Mouse (Mus musculus) embryonic facial prominence, embryonic 12.5 days (tissue): ENCODE results near the gene Depp1. TPM values are rescaled to one million over a fixed set of nuclear protein-coding genes. Genes with fewer than 3 reads are reported as not detected.

Experiments
- ATAC-seq: fragments of 200-750 bp; cut with Nextera tagmentation; 2 replicates; pipeline ENCODE4 v1.8.0; 2017; ENCODE audit not compliant: insufficient number of reproducible peaks, insufficient read depth, low FRiP score, low TSS enrichment
- H3K27ac ChIP-seq: fragments of 300-500 bp; sonication (generic); 2 replicates; pipeline ENCODE4 v1.5.1; 2016; ENCODE audit warnings: mild to moderate bottlenecking
- H3K27me3 ChIP-seq: fragments of 300-500 bp; sonication (generic); 2 replicates; pipeline ENCODE4 v1.6.1; 2016; ENCODE audit warnings: mild to moderate bottlenecking, moderate library complexity
- H3K36me3 ChIP-seq: fragments of 300-500 bp; sonication (generic); 2 replicates; pipeline ENCODE4 v1.6.1; 2016; ENCODE audit warnings: mild to moderate bottlenecking
- H3K4me1 ChIP-seq: fragments of 300-500 bp; sonication (generic); 2 replicates; pipeline ENCODE4 v1.6.1; 2016
- H3K4me2 ChIP-seq: fragments of 300-500 bp; sonication (generic); replicated peaks from 2 replicates; pipeline ENCODE4 v1.6.1; 2016; ENCODE audit warnings: mild to moderate bottlenecking, moderate library complexity
- H3K4me3 ChIP-seq: fragments of 300-500 bp; sonication (generic); 2 replicates; pipeline ENCODE4 v1.5.1; 2016; ENCODE audit warnings: mild to moderate bottlenecking
- H3K9ac ChIP-seq: fragments of 300-500 bp; sonication (generic); 2 replicates; pipeline ENCODE4 v1.6.1; 2016; ENCODE audit warnings: mild to moderate bottlenecking, moderate library complexity
- H3K9me3 ChIP-seq: fragments of 300-500 bp; sonication (generic); 2 replicates; pipeline ENCODE4 v1.6.1; 2016; ENCODE audit warnings: mild to moderate bottlenecking, moderate library complexity
- WGBS: fragments of 180-500 bp; shearing (Covaris S2); methylation state at CpG from one replicate; pipeline ENCODE4 v1.1.7; 2016; 5-methylcytosine and 5-hydroxymethylcytosine counted together
- polyA plus RNA-seq: library from polyadenylated mRNA; unstranded; fragments of >200 nt; fragmentation: Nextera tagmentation; extraction: Ambion mirVana; gene quantifications from 2 replicates; pipeline ENCODE4 v1.2.1, GENCODE M21; 2016

Depp1 gene
- polyA plus RNA-seq, 1 experiment from 2014 or later, result 12.6 TPM

GRCm38 (mm10) chr6:116633741-116634695 lies 16.4 kb upstream of the Depp1 start:
- H3K9ac ChIP-seq, result no peak overlapping the region
- no peak overlapping the region for H3K4me2 ChIP-seq
- no peak overlapping the region for H3K4me3 ChIP-seq
- 0 out of 2 replicates have a peak, but pooled peaks cover 3% of the 10 kb centered on the region for H3K4me1 ChIP-seq
- H3K36me3 ChIP-seq, result no peaks in the 10 kb centered on the region
- 87% methylated on average over 17 of the region's 17 CpGs for WGBS
- no peaks in the 10 kb centered on the region for H3K9me3 ChIP-seq
- no peak overlapping the region for H3K27ac ChIP-seq
- H3K27me3 ChIP-seq, result no peaks in the 10 kb centered on the region
- no peak for ATAC-seq

DNA sequence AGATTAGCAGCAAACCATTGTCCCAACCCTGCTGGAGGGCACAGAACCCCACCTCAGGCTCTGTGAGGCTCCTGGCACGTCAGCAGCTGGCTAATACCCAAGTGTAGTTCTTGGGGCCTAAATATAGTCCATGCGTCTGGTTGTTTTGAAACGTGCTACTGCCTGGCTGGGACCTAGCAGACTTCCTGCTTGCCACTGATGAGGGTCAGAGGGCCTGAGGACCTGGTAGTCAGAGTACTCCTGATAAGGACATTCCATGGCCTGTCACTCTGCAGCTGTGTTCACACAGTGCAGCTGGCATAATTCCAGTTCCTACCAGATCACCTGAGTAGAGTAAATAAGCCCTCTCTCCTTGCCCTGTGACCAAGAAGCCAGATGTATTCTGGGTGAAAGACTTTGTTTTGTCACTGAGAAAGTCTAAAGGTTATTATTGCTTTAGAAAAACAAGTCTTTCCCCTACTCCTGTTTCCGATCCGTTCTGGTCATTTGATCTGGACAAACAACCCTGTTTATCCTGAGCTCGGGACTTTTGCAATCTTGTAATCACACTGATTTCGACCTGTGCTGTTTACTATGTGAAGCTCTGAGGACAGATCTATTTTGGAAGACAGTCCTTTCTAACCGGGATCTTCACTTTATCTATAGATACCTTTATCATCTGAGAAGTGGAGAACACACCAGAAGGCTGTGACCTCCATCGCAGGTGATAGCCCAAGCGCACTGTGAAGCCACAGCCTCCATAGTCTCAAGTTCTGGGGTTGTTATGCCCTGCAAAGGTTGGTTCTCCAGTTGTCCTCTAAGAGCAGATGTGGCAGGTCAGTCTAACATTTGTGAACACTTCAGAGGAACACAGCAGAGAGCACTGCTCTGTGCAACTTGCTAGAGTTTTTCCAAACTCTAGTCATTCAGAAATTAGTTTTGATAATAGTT lies 14.9 kb upstream of the Depp1 start:
- H3K9me3 ChIP-seq, result no peaks in the 10 kb centered on the region
- H3K4me2 ChIP-seq, result no peak overlapping the region
- H3K27me3 ChIP-seq, result no peaks in the 10 kb centered on the region
- no peak overlapping the region for H3K4me3 ChIP-seq
- H3K36me3 ChIP-seq, result no peaks in the 10 kb centered on the region
- WGBS, result 52% methylated on average over 10 of the region's 10 CpGs
- no peak overlapping the region for H3K27ac ChIP-seq
- no peak for ATAC-seq
- H3K9ac ChIP-seq, result no peak overlapping the region
- H3K4me1 ChIP-seq, result no peaks in the 10 kb centered on the region

DNA sequence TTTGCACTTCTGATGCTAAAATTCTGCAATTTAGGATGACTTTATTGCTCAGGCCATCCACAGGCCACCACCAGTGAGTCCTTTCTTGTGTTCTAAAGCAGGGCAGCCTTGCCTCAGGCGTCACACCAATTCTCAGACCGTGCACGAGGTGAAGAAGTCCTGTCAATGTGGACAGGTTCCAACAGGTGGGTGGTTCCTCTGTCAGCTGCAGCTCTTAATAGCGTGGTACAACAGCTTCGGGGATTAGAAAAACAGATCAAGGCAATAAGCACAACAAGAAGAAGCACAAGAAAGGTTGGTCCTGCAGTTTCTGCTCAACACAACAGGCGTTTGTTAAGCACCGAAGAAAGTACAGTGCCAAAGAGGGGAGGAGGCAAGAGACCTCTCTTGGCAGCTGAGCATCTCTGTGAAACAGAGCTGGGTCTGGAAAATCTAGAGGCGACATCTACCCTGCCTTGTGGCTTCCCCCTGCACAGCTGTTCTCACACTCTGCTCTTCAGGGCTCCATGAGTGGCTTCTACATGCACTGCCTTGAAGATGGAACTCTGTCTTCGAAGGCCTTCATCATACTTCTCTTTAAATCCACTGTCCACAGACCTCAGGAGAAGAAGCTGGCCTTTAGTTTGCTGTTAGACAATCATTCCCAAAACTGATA lies 13.7 kb upstream of the Depp1 start:
- Histone ChIP-seq H3K36me3 (no peaks in the 10 kb centered on the region), H3K9me3 (no peaks in the 10 kb centered on the region), H3K4me2 (no peak overlapping the region), H3K27me3 (no peaks in the 10 kb centered on the region), H3K4me3 (no peak overlapping the region), H3K9ac (no peak overlapping the region), H3K27ac (no peak overlapping the region), H3K4me1 (no peaks in the 10 kb centered on the region)
- no peak for ATAC-seq
- 75% methylated on average over 9 of the region's 9 CpGs for WGBS

DNA sequence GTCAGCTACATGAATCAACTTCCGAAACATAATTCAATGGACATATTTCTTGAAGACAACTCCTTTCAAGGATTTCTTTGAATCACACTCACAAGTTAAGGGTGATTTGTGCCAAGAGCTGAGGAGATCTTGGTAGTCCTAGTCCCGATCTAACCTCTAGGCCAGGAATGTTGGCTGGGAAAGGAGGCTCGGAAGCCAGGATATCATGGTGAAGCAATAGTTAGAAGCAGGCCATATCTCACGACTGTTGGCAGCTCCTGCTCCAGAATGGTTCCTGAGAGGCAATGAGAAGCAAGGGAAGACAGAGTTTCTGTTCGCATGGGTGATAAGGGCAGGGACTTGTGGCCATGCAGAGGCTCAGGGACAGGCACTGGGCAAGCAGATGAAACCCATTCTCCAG lies 12.9 kb upstream of the Depp1 start:
- no peak for ATAC-seq
- Histone ChIP-seq H3K9me3 (no peaks in the 10 kb centered on the region), H3K4me1 (no peaks in the 10 kb centered on the region), H3K4me2 (no peak overlapping the region), H3K4me3 (no peak overlapping the region), H3K27ac (no peak overlapping the region), H3K36me3 (no peaks in the 10 kb centered on the region), H3K27me3 (no peaks in the 10 kb centered on the region), H3K9ac (no peak overlapping the region)
- WGBS, result 87% methylated on average over 5 of the region's 5 CpGs

GRCm38 (mm10) chr6:116638871-116639270 lies 11.5 kb upstream of the Depp1 start:
- no peak overlapping the region for H3K27ac ChIP-seq
- WGBS, result 89% methylated on average over 2 of the region's 2 CpGs
- no peak overlapping the region for H3K9ac ChIP-seq
- H3K9me3 ChIP-seq, result no peaks in the 10 kb centered on the region
- no peaks in the 10 kb centered on the region for H3K36me3 ChIP-seq
- no peaks in the 10 kb centered on the region for H3K4me1 ChIP-seq
- ATAC-seq, result no peak
- H3K4me2 ChIP-seq, result no peak overlapping the region
- H3K4me3 ChIP-seq, result no peak overlapping the region
- H3K27me3 ChIP-seq, result no peaks in the 10 kb centered on the region

- Histone ChIP-seq H3K4me2 (no peak overlapping the region), H3K9me3 (no peaks in the 10 kb centered on the region), H3K4me3 (no peak overlapping the region), H3K4me1 (no peaks in the 10 kb centered on the region), H3K27me3 (no peaks in the 10 kb centered on the region), H3K27ac (no peak overlapping the region), H3K36me3 (no peaks in the 10 kb centered on the region), H3K9ac (no peak overlapping the region)
- 78% methylated on average over 2 of the region's 2 CpGs for WGBS
- no peak for ATAC-seq
Measured at GRCm38 (mm10) chr6:116639663-116640062, 10.7 kb upstream of the Depp1 start.

- Histone ChIP-seq H3K9ac (no peak overlapping the region), H3K4me1 (no peaks in the 10 kb centered on the region), H3K36me3 (no peaks in the 10 kb centered on the region), H3K27me3 (no peaks in the 10 kb centered on the region), H3K27ac (no peak overlapping the region), H3K9me3 (no peaks in the 10 kb centered on the region), H3K4me3 (no peak overlapping the region), H3K4me2 (no peak overlapping the region)
- ATAC-seq, result no peak
- WGBS, result 64% methylated on average over 11 of the region's 11 CpGs
Measured at GRCm38 (mm10) chr6:116642942-116643341, 7.5 kb upstream of the Depp1 start.

- H3K9ac ChIP-seq, result no peak overlapping the region
- no peaks in the 10 kb centered on the region for H3K36me3 ChIP-seq
- no peaks in the 10 kb centered on the region for H3K27me3 ChIP-seq
- no peak overlapping the region for H3K27ac ChIP-seq
- H3K9me3 ChIP-seq, result no peaks in the 10 kb centered on the region
- H3K4me1 ChIP-seq, result no peaks in the 10 kb centered on the region
- 54% methylated on average over 4 of the region's 4 CpGs for WGBS
- no peak overlapping the region for H3K4me3 ChIP-seq
- no peak for ATAC-seq
- no peak overlapping the region for H3K4me2 ChIP-seq
Measured at GRCm38 (mm10) chr6:116643881-116644280, 6.5 kb upstream of the Depp1 start.

GRCm38 (mm10) chr6:116644335-116644734 lies 6.1 kb upstream of the Depp1 start:
- H3K27me3 ChIP-seq, result no peaks in the 10 kb centered on the region
- no peak overlapping the region for H3K9ac ChIP-seq
- H3K9me3 ChIP-seq, result no peaks in the 10 kb centered on the region
- WGBS, result 62% methylated on average over 3 of the region's 3 CpGs
- no peak overlapping the region for H3K4me2 ChIP-seq
- no peak overlapping the region for H3K4me3 ChIP-seq
- H3K27ac ChIP-seq, result no peak overlapping the region
- no peaks in the 10 kb centered on the region for H3K36me3 ChIP-seq
- ATAC-seq, result no peak
- H3K4me1 ChIP-seq, result no peaks in the 10 kb centered on the region

GRCm38 (mm10) chr6:116647763-116648162 lies 2.6 kb upstream of the Depp1 start:
- no peak for ATAC-seq
- no peak overlapping the region for H3K9ac ChIP-seq

GRCm38 (mm10) chr6:116649811-116650210 lies 598 bp upstream of the Depp1 start:
- no peaks in the 10 kb centered on the region for H3K9me3 ChIP-seq
- no peaks in the 10 kb centered on the region for H3K27me3 ChIP-seq
- no peaks in the 10 kb centered on the region for H3K36me3 ChIP-seq
- ATAC-seq, result no peak
- H3K27ac ChIP-seq, result no peak overlapping the region
- no peak overlapping the region for H3K9ac ChIP-seq
- WGBS, result 88% methylated on average over 7 of the region's 7 CpGs
- H3K4me1 ChIP-seq, result peaks cover 4% of the 10 kb centered on the region
- no peak overlapping the region for H3K4me3 ChIP-seq
- no peak overlapping the region for H3K4me2 ChIP-seq

More at GRCm38 (mm10) chr6:116647763-116648162, 2.6 kb upstream of the Depp1 start:
- Histone ChIP-seq H3K4me2 (no peak overlapping the region), H3K4me3 (no peak overlapping the region), H3K36me3 (no peaks in the 10 kb centered on the region), H3K27me3 (no peaks in the 10 kb centered on the region), H3K27ac (no peak overlapping the region), H3K4me1 (no peaks in the 10 kb centered on the region), H3K9me3 (no peaks in the 10 kb centered on the region)
- 84% methylated on average over 12 of the region's 12 CpGs for WGBS
